Mouse (Mus musculus): ENCODE measurements at regions not wholly inside any gene's neighbourhood (a gene's known extent, or its start where the extent isn't known, plus 50 kb on each side); places are given as distances from the start of the nearest gene placed in this dataset.

- no peak for TF ChIP-seq CTCF (conservative IDR thresholded peaks at IDR 0.05; ENCODE audit: low read length)
- TF ChIP-seq NANOG (IDR thresholded peaks at IDR 0.05; ENCODE audit: borderline replicate concordance, low read length), result no peak
- no peak for TF ChIP-seq POU5F1 (IDR thresholded peaks at IDR 0.05; ENCODE audit: borderline replicate concordance, low read length)
- Histone ChIP-seq H3K4me1 (replicated peaks; ENCODE audit: low read depth, low read length) (no peaks in the 10 kb centered on the region), H3K27me3 (ENCODE audit: insufficient read depth, low read length) (no peaks in the 10 kb centered on the region), H3K4me3 (replicated peaks; ENCODE audit: low read length) (no peak overlapping the region), H3K9me3 (ENCODE audit: low read length) (0 out of 2 replicates have a peak, but pooled peaks cover 4% of the 10 kb centered on the region), H3K36me3 (ENCODE audit: insufficient read depth, low read length) (no peaks in the 10 kb centered on the region)
Measured at GRCm38 (mm10) chr8:35296936-35297335, 468.7 kb upstream of the Gm19410 start.

- Histone ChIP-seq H3K36me3 (ENCODE audit: insufficient read depth, low read length) (no peaks in the 10 kb centered on the region), H3K4me3 (replicated peaks; ENCODE audit: low read length) (no peak overlapping the region), H3K27me3 (ENCODE audit: insufficient read depth, low read length) (no peaks in the 10 kb centered on the region), H3K9me3 (ENCODE audit: low read length) (no peaks in the 10 kb centered on the region), H3K4me1 (replicated peaks; ENCODE audit: low read depth, low read length) (no peaks in the 10 kb centered on the region)
- TF ChIP-seq POU5F1 (IDR thresholded peaks at IDR 0.05; ENCODE audit: borderline replicate concordance, low read length) (no peak), CTCF (conservative IDR thresholded peaks at IDR 0.05; ENCODE audit: low read length) (no peak), NANOG (IDR thresholded peaks at IDR 0.05; ENCODE audit: borderline replicate concordance, low read length) (no peak)
Measured at GRCm38 (mm10) chr8:35299088-35299487, 466.5 kb upstream of the Gm19410 start.

GRCm38 (mm10) chr8:35300359-35300758, 465.2 kb upstream of the Gm19410 start:
- TF ChIP-seq POU5F1 (IDR thresholded peaks at IDR 0.05; ENCODE audit: borderline replicate concordance, low read length), result no peak
- no peak for TF ChIP-seq CTCF (conservative IDR thresholded peaks at IDR 0.05; ENCODE audit: low read length)
- no peak for TF ChIP-seq NANOG (IDR thresholded peaks at IDR 0.05; ENCODE audit: borderline replicate concordance, low read length)
- H3K27me3 ChIP-seq (ENCODE audit: insufficient read depth, low read length), result no peaks in the 10 kb centered on the region
- no peak overlapping the region for H3K4me3 ChIP-seq (replicated peaks; ENCODE audit: low read length)
- no peaks in the 10 kb centered on the region for H3K4me1 ChIP-seq (replicated peaks; ENCODE audit: low read depth, low read length)
- peaks cover 3% of the 10 kb centered on the region; the same call in 1 of the 2 replicates for H3K9me3 ChIP-seq (ENCODE audit: low read length)
- H3K36me3 ChIP-seq (ENCODE audit: insufficient read depth, low read length), result no peaks in the 10 kb centered on the region

GRCm38 (mm10) chr8:35300881-35301521, 464.6 kb upstream of the Gm19410 start:
- TF ChIP-seq POU5F1 (IDR thresholded peaks at IDR 0.05; ENCODE audit: borderline replicate concordance, low read length) (no peak), NANOG (IDR thresholded peaks at IDR 0.05; ENCODE audit: borderline replicate concordance, low read length) (no peak), CTCF (conservative IDR thresholded peaks at IDR 0.05; ENCODE audit: low read length) (no peak)
- Histone ChIP-seq H3K9me3 (ENCODE audit: low read length) (peaks cover 3% of the 10 kb centered on the region; the same call in 1 of the 2 replicates), H3K27me3 (ENCODE audit: insufficient read depth, low read length) (no peaks in the 10 kb centered on the region), H3K4me3 (replicated peaks; ENCODE audit: low read length) (no peak overlapping the region), H3K36me3 (ENCODE audit: insufficient read depth, low read length) (no peaks in the 10 kb centered on the region), H3K4me1 (replicated peaks; ENCODE audit: low read depth, low read length) (no peaks in the 10 kb centered on the region)

- Histone ChIP-seq H3K4me3 (replicated peaks; ENCODE audit: low read length) (no peak overlapping the region), H3K9me3 (ENCODE audit: low read length) (peaks cover 3% of the 10 kb centered on the region; the same call in 1 of the 2 replicates), H3K36me3 (ENCODE audit: insufficient read depth, low read length) (no peaks in the 10 kb centered on the region), H3K27me3 (ENCODE audit: insufficient read depth, low read length) (no peaks in the 10 kb centered on the region), H3K4me1 (replicated peaks; ENCODE audit: low read depth, low read length) (no peaks in the 10 kb centered on the region)
- TF ChIP-seq CTCF (conservative IDR thresholded peaks at IDR 0.05; ENCODE audit: low read length) (no peak), POU5F1 (IDR thresholded peaks at IDR 0.05; ENCODE audit: borderline replicate concordance, low read length) (no peak), NANOG (IDR thresholded peaks at IDR 0.05; ENCODE audit: borderline replicate concordance, low read length) (no peak)
Measured at GRCm38 (mm10) chr8:35302856-35303255, 462.7 kb upstream of the Gm19410 start.

- Histone ChIP-seq H3K4me3 (replicated peaks; ENCODE audit: low read length) (no peak overlapping the region), H3K27me3 (ENCODE audit: insufficient read depth, low read length) (no peaks in the 10 kb centered on the region), H3K4me1 (replicated peaks; ENCODE audit: low read depth, low read length) (no peaks in the 10 kb centered on the region), H3K36me3 (ENCODE audit: insufficient read depth, low read length) (no peaks in the 10 kb centered on the region), H3K9me3 (ENCODE audit: low read length) (no peaks in the 10 kb centered on the region)
- TF ChIP-seq NANOG (IDR thresholded peaks at IDR 0.05; ENCODE audit: borderline replicate concordance, low read length) (no peak), POU5F1 (IDR thresholded peaks at IDR 0.05; ENCODE audit: borderline replicate concordance, low read length) (no peak), CTCF (conservative IDR thresholded peaks at IDR 0.05; ENCODE audit: low read length) (no peak)
Measured at GRCm38 (mm10) chr8:35321270-35321865, 444.2 kb upstream of the Gm19410 start.

- Histone ChIP-seq H3K4me3 (replicated peaks; ENCODE audit: low read length) (no peak overlapping the region), H3K27me3 (ENCODE audit: insufficient read depth, low read length) (no peaks in the 10 kb centered on the region), H3K9me3 (ENCODE audit: low read length) (no peaks in the 10 kb centered on the region), H3K36me3 (ENCODE audit: insufficient read depth, low read length) (no peaks in the 10 kb centered on the region), H3K4me1 (replicated peaks; ENCODE audit: low read depth, low read length) (no peaks in the 10 kb centered on the region)
- TF ChIP-seq NANOG (IDR thresholded peaks at IDR 0.05; ENCODE audit: borderline replicate concordance, low read length), result no peak
- no peak for TF ChIP-seq CTCF (conservative IDR thresholded peaks at IDR 0.05; ENCODE audit: low read length)
- no peak for TF ChIP-seq POU5F1 (IDR thresholded peaks at IDR 0.05; ENCODE audit: borderline replicate concordance, low read length)
Measured at GRCm38 (mm10) chr8:35323180-35323975, 442.2 kb upstream of the Gm19410 start.

Data from E14TG2a.4 (cell line).